Mouse (Mus musculus): ENCODE data around the gene Fyttd1.
"Not testable (repeated sequence)": the region's sequence is repeated elsewhere in the genome, so short reads cannot be mapped to it uniquely, and the experiment has no call there.

Gene Fyttd1

DNA sequence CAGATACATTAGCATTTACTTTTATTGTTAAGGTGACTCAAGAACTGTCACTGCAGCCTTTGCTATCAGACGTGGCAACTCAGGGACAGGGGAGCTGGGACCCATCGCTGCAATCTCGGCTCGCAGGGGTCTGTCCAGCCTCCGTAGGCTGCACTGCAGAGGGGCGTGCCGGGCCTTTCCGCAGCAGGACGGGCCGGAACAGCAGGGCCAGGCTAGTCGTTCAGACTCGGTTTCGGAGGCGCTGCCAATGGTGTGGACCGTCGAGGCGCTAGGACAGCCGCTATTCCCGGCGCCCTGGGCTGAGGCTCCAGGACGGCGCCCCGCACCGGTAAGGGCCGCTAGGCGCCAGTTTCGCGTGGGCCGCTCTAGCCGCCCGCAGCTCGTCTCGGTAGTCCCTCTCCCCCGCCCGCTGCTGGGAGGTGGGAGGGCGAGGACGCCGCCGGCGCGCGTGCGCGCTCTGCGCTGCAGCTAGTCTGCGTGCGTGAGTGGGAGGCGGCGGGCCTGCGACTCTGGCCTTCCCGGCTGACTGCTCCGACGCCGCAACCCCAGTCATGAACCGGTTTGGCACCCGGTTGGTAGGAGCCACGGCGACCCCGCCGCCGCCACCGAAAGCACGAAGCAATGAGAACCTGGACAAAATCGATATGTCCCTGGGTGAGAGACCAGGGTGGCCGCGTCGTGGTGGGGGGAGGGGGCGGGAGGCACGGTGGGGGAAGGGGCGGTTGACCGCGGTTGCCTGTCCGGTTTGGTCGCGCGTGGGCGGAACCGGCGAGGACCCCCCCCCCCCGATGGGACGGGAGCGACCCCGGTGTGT is at the start of gene Fyttd1, which contains the start of gene Rubcn:
Gene Fyttd1 (plus strand): TSS at position 158 of the 814 bp plus-strand sequence.
Gene Rubcn (minus strand): TSS at position 424 of the 814 bp plus-strand sequence.
- peak; percentile 89 for DNase-seq (ENCODE audit: low read depth, low spot score)

GRCm38 (mm10) chr16:32829104-32829503 is 48.2 kb upstream of the Fyttd1 start:
- DNase-seq (ENCODE audit: low read depth, low spot score) = no peak

DNA sequence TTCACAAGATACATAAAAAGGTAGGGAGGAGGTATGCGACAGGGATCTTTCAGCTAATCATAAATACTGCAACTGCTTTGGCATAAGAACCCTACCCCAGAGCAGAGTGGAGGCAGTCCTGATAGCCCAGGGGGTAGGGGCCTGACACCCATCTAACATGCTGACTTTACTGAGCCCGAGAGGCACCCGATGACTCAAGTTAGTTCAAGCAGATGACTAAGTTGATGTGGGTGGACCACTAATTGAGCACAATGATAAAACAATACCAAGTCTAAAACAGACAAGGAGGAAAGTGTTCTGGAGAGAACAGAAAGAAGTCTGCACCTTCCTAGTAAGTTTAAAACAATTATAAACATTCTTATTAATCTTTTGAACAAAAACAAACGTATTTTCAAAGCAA is 45.8 kb upstream of the Fyttd1 start:
- DNase-seq (ENCODE audit: low read depth, low spot score) = no peak

DNA sequence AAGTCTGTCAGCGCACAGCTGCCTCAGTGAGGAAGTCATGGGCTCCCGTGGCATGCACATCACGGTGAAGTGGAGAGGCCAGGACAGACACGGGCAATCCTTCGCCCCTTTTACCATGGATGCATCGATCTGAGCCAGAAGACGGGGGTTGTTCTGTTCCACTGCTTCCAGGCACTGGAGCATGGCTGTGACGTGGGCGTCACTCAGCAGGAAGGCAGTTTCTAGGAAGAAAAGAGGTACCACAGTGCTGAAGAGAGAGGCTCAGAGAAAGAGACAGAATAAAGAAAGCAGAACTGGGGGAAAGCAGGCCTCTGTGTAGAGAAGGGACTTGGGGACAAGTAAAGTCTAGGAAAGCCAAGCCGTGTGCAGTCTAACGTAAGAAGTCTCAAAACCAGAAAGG is 30.2 kb upstream of the Fyttd1 start:
- DNase-seq (ENCODE audit: low read depth, low spot score) = no peak

GRCm38 (mm10) chr16:32849042-32849830 is 28.1 kb upstream of the Fyttd1 start:
- DNase-seq (ENCODE audit: low read depth, low spot score) = no peak

DNA sequence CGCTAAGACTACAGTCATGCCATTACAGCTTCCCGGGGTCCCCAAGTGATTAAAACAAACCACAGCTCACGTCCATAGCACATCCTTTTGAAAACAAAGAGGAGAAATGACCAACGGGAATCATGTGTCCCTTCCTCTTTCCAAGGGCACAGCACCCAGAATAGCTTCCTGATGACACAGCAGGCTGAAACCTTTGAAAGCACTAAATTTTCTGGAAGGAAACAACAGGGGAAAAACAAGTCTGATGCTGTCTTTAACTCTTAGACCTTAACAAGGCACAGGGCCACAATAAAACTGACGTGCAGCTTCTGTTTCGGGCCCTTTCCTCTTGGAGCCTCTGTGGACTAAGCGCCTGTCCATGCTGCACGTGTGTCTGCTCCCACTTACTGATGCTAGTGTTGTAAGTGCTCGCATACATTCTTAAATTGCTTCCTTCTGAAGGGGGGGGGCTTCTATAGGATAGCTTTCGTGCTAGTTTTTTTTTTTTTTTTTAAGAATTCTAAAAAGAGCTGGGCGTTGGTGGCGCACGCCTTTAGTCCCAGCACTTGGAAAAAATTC is 23.7 kb upstream of the Fyttd1 start:
- DNase-seq (ENCODE audit: low read depth, low spot score) = no peak

GRCm38 (mm10) chr16:32854050-32854571 is 23.2 kb upstream of the Fyttd1 start:
- DNase-seq (ENCODE audit: low read depth, low spot score) = no peak

GRCm38 (mm10) chr16:32856751-32857150 is 20.5 kb upstream of the Fyttd1 start:
- DNase-seq (ENCODE audit: low read depth, low spot score) = no peak

DNA sequence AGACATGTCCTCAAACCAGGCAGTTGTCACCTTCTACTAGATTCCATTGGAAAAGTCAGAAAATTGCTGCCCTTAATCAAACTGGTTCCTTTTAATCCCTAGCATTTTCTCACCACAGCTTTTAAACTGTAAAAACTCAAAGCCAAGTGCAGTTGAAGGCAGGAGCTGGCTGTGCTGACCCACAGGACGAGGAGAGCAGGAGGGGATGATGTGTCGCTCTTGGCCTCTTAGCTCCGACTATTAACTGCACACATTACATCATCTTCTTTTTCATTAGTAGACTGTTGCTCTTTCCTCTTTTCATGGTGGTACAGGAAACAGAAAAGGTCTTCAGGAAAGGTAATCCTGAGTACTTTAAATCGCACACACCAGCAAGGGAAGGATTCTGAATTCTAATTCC is 18.9 kb upstream of the Fyttd1 start:
- DNase-seq (ENCODE audit: low read depth, low spot score) = no peak

DNA sequence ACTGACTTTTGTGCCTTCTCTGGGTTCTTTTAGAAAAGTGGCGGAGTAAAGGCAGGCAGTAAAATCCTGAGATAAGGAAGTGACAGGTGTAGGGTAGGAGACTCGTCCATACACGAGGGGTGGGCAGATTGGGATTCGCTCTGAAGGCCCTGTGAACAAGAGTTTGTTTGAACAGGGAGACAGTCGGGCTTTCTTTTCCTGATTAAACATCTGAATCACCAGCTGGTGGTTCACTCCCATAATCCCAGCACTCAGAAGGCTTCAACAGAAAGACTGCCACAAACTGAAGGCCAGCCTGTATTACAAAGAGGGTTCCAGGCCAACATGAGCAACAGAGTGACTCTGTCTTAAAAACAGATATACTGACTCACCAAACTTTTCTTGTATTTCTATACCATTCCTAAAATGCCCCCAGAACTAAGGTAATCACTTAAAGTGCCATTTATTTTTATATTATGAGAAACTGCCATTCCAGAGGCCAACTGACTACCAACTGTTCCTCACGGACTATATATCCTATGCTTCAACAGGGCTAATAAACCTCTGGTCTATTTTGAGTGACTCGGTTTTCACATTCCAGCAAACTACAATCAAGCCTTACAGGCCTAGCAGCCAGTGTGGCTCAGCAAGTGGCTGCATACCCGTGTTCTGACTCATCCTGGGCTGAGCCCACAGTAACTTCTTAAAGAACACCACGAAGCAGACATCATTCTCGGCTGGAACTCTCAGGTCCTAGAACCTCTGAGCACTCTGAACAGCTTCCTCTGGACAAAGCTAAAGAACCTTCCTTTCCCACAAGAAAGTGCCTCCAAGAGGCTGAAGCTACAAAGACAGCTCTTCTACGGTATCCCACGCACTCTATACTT is 18.3 kb upstream of the Fyttd1 start:
- DNase-seq (ENCODE audit: low read depth, low spot score) = no peak

- no peak for DNase-seq (ENCODE audit: low read depth, low spot score)
Measured at GRCm38 (mm10) chr16:32861813-32862385, 15.4 kb upstream of the Fyttd1 start.

DNA sequence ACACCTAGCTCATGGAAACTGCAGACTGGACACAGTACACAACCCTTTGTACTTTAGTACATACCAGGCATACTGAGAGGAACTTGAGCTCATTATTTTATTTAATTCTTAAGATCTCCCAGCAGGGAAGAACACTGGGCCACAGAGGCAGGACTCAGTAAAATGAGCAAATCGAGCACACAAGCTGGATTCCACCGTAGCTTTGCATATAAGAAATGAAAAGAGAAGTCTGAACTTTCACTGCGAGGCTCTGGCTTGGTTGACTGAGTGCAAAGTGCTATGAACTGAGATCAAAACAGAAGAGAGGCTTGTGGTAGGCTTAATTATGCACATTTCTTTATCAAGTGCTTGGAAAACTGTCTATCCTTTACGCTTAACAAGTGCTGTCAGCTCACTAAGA is 11.9 kb upstream of the Fyttd1 start:
- no peak for DNase-seq (ENCODE audit: low read depth, low spot score)

DNA sequence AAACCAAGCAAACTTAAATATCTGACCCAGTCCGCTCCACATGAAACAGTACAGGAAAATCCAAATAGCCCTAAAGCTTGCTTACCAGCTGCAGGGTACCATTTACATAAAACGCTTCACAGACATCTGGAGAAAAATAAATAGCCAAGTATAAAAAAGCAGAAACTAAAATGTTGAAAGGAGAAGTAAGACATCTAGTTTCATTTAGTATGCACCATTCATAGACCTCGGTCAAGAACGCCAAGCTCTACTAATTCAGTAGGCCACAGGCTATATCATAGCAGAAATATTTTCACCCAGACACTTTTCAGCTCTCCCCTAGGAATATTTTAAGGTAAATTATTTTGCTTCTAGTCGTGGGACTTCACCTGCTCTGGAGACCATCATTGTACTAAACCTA is 10.6 kb upstream of the Fyttd1 start:
- no peak for DNase-seq (ENCODE audit: low read depth, low spot score)

DNA sequence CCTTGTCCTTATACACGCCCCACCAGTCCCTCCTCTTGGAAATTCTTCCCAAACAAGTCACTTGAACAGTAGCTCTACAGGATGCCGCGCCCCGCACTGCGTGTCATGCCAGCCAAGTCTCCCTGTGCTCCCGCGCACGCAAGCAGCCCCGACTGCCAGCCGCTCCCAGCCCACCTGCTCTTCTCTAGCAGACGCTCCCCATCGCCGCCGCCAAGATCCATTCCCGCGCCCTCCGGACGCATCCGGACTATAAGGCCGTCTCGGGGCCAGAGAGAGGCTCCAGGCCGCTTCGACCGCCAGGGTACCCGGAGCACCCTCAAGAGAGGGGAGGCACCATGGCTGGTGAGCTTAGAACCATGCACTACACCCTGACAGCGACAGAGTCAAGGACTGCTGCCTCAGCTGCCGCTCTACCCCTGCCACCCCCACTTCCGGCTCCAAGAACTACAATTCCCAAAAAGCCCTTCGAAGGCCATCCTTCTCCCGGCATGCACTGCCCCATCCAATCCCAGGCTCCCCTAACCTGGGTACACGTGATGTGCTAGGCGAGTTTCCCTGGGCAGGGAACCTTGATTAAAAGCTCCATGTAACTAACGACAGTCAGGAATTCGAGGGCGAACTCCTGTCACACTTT is 9.3 kb upstream of the Fyttd1 start:
- peak; percentile 81 for DNase-seq (ENCODE audit: low read depth, low spot score)

- no peak for DNase-seq (ENCODE audit: low read depth, low spot score)
Measured at GRCm38 (mm10) chr16:32870231-32870630, 7.1 kb upstream of the Fyttd1 start.

DNA sequence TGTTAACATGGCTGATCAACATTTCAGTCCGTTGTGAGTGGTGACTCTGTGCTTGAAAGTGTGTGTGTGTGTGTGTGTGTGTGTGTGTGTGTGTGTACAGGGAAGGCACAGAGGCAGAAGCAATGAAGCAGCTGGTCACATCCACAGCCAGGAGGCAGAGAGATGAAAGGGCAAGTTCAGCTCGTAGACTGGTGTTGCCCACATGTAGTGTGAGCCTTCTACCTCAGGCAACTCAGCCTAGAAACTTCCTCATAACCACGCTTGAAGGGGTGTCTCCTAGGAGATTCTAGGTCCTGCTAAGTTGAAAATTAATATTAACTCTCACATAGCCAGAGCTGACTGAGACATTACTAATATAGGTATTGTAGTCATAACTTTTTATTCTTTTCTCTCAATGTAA is 3.9 kb upstream of the Fyttd1 start:
- DNase-seq (ENCODE audit: low read depth, low spot score) = no peak

DNA sequence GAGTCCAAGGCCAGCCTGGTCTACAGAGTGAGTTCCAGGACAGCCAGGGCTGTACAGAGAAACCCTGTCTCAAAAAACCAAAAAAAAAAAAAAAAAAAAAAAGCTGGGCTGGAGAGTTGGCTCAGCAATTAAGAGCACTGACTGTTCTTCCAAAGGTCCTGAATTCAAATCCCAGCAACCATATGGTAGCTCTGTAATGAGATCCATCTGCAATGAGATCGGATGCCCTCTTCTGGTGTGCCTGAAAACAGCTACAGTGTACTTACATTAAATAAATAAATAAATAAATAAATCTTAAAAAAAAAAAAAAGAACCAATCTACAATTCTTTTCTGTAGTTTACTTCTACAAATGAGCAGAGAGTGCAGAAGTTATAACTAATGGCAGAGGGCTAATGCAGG is 2.0 kb upstream of the Fyttd1 start:
- DNase-seq (ENCODE audit: low read depth, low spot score) = not testable (repeated sequence)

DNA sequence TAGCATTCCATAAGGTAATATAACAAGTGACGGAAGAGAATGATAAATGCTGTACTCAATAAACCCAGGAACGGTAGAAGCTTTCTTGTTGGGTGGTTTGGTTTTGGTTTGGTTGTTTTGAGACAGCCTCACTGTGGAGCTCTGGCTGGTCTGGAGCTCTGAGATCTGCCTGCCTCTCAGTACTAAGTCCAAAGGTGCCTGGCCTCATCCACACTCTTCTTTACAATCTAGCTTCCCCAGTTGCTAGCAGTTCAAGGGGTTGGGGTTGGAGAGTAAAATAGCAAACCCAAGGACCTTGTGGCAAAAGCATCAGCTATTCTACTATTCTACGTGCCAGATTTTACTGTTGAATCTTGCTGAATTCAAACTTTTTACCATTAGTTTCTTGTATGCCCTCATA is 1.5 kb upstream of the Fyttd1 start:
- no peak for DNase-seq (ENCODE audit: low read depth, low spot score)

DNA sequence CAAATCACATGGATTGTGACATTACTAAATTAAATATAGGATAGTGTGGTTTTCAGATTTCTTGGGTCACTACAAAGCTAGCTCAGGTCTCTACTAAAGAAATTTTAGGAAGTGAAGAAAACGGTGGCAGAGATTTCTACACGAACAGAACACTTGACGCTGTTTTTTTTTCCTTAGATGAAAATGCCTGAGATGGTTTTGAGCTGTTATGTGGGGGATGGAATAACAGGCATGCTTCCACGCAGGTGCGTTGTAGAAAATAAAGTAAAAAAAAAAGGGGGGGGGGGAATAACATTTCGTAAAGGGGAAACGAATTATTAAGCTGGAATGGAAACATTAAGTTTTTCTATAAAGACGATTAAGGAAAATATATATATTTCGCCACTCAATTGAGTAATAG is 469 bp upstream of the Fyttd1 start:
- DNase-seq (ENCODE audit: low read depth, low spot score) = no peak

DNA sequence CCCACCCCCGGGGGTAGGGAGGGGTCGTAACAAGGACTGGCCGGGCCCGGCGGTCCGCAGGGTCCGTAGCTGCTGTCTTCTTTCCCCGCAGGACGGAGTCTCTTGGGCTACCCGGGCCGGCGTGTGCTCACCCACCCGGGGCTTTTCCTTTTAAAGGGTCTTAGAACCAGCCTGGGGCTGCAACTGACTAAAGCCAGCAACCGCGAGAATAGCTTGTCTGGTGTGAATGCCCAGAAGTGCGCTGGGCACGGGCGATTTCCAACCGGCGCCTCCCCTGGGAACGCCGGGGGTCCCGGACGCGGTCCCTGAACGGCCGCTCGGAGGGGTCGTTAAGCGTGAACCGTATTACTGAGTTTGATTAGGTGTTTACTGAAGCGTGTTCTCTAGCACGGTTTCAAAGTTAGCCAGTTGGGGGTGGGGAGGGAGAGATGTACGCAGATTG is 878 bp downstream of the Fyttd1 start:
- DNase-seq (ENCODE audit: low read depth, low spot score) = no peak
